Mouse (Mus musculus) lung, postnatal 0 days (tissue): ENCODE measurements around the gene Fetub. TPM values are rescaled to one million over a fixed set of nuclear protein-coding genes. Genes with fewer than 3 reads are reported as not detected.

Experiments used
- ATAC-seq: fragments of 200-750 bp; cut with Nextera tagmentation; 2 replicates; pipeline ENCODE4 v1.8.0; 2017; ENCODE audit warnings: moderate library complexity
- DNase-seq: peaks from one replicate; pipeline ENCODE4 v3.0.0-alpha.2; 2016; ENCODE audit warnings: low spot score
- H3K27ac ChIP-seq: fragments of 300-500 bp; sonication (generic); 2 replicates; pipeline ENCODE4 v1.5.1; 2014; ENCODE audit warnings: antibody characterized with exemption, mild to moderate bottlenecking, low read length, mixed read lengths
- H3K27me3 ChIP-seq: fragments of 300-500 bp; sonication (generic); replicated peaks from 2 replicates; pipeline ENCODE4 v1.6.1; 2014; ENCODE audit warnings: low read length, mixed read lengths; ENCODE audit not compliant: insufficient read depth
- H3K36me3 ChIP-seq: fragments of 300-500 bp; sonication (generic); 2 replicates; pipeline ENCODE4 v1.6.1; 2014; ENCODE audit warnings: low read length, mixed read lengths; ENCODE audit not compliant: insufficient read depth
- H3K4me1 ChIP-seq: fragments of 300-500 bp; sonication (generic); 2 replicates; pipeline ENCODE4 v1.6.1; 2014; ENCODE audit warnings: antibody characterized with exemption, low read depth, low read length, mixed read lengths; ENCODE audit not compliant: insufficient read depth
- H3K4me2 ChIP-seq: fragments of 300-500 bp; sonication (generic); replicated peaks from 2 replicates; pipeline ENCODE4 v1.6.1; 2014; ENCODE audit warnings: low read depth, mild to moderate bottlenecking, low read length, moderate library complexity, mixed read lengths
- H3K4me3 ChIP-seq: fragments of 300-500 bp; sonication (generic); 2 replicates; pipeline ENCODE4 v1.5.1; 2014; ENCODE audit warnings: low read depth, low read length
- H3K9ac ChIP-seq: fragments of 300-500 bp; sonication (generic); replicated peaks from 2 replicates; pipeline ENCODE4 v1.6.1; 2014; ENCODE audit warnings: low read depth, mild to moderate bottlenecking
- H3K9me3 ChIP-seq: fragments of 300-500 bp; sonication (generic); 2 replicates; pipeline ENCODE4 v1.6.1; 2016; ENCODE audit warnings: low read length, mixed read lengths
- CTCF ChIP-seq: IDR thresholded peaks from 2 replicates; pipeline ENCODE4 v1.5.1; 2016; ENCODE audit warnings: antibody characterized with exemption, mild to moderate bottlenecking
- EP300 ChIP-seq: IDR thresholded peaks from 2 replicates; pipeline ENCODE4 v1.6.1; 2016; ENCODE audit warnings: antibody characterized with exemption, mild to moderate bottlenecking, control low read depth
- WGBS: fragments of 180-500 bp; shearing (Covaris S2); extraction: QIAGEN DNeasy Blood & Tissue Kit; methylation state at CpG from one replicate; pipeline ENCODE4 v1.1.7; 2014; 5-methylcytosine and 5-hydroxymethylcytosine counted together
- polyA plus RNA-seq: library from polyadenylated mRNA; unstranded; fragments of >200 nt; fragmentation: Nextera tagmentation; extraction: Ambion mirVana; gene quantifications from 2 replicates; pipeline ENCODE4 v1.2.1, GENCODE M21; 2015

The Fetub gene
- polyA plus RNA-seq, 1 experiment from 2014 or later, result 0.35 TPM

DNA sequence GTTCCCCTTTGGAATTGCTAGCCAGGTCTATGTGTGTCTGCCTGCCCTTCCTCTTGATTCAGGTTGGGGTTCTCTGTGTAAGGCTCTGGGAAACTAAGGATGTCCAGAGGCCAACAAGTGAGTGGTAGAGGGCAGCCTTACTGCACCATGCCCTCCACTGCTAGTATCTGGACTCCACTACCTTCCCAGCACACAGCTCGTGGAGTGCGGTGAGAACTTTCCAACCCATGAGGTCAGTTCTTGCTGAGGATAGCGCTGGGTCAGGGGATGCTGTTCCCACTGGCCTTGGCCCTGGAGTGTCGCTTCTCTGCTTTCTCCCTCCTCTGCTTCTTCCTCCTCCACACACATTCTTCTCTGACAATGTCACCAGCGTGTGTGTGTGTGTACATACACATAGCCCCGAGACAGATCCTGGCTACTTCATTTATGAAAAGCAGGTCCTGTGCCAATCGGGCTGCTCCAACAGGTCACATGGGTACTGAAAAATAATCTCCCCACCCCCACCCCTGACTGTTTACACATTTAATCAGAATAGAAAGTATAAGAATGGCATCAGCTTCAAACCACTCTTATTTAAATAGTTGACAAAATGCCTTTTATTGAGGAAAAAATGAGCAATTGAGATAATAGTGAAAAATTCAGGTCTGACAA is 38.1 kb upstream of the Fetub start:
- no peak overlapping the region for H3K4me3 ChIP-seq
- DNase-seq (peak; percentile 5), ATAC-seq (no peak)
- no peaks in the 10 kb centered on the region for H3K4me1 ChIP-seq
- H3K4me2 ChIP-seq, result no peak overlapping the region
- no peaks in the 10 kb centered on the region for H3K36me3 ChIP-seq
- TF ChIP-seq EP300 (no peak), CTCF (no peak)
- 49% methylated on average over 7 of the region's 7 CpGs for WGBS
- no peaks in the 10 kb centered on the region for H3K27me3 ChIP-seq
- no peak overlapping the region for H3K9ac ChIP-seq
- no peaks in the 10 kb centered on the region for H3K9me3 ChIP-seq
- no peak overlapping the region for H3K27ac ChIP-seq

DNA sequence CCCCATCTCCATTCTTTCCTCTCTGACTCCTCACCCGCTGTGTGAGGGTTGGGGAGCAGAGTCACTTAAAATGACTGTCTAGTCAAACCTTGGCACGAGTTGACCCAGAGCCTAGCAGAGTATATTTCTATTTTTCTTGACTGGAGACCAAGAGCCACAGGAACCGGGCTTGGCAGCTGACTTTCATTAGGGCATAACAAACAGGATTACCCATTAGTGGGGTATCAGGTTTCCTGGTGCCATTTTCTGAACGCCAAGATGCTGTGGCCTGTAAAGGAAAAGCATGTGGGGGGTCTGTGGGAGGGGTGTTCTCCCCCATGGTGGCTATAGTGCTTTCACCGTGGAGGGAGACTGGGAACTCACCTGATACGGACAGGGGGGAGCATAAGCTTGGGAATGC is 37.2 kb upstream of the Fetub start:
- H3K4me1 ChIP-seq, result no peaks in the 10 kb centered on the region
- no peak overlapping the region for H3K9ac ChIP-seq
- no peaks in the 10 kb centered on the region for H3K27me3 ChIP-seq
- TF ChIP-seq CTCF, result no peak
- no peak for TF ChIP-seq EP300
- H3K4me3 ChIP-seq, result no peak overlapping the region
- H3K9me3 ChIP-seq, result no peaks in the 10 kb centered on the region
- H3K27ac ChIP-seq, result no peak overlapping the region
- no peaks in the 10 kb centered on the region for H3K36me3 ChIP-seq
- WGBS, result 23% methylated on average over 6 of the region's 6 CpGs
- DNase-seq (no peak), ATAC-seq (no peak)
- no peak overlapping the region for H3K4me2 ChIP-seq

GRCm38 (mm10) chr16:22881487-22881886 is 36.6 kb upstream of the Fetub start:
- DNase-seq (no peak), ATAC-seq (no peak)
- H3K36me3 ChIP-seq, result no peaks in the 10 kb centered on the region
- H3K4me2 ChIP-seq, result no peak overlapping the region
- WGBS, result 37% methylated on average over 4 of the region's 4 CpGs
- no peaks in the 10 kb centered on the region for H3K4me1 ChIP-seq
- no peak overlapping the region for H3K9ac ChIP-seq
- H3K27me3 ChIP-seq, result no peaks in the 10 kb centered on the region
- no peaks in the 10 kb centered on the region for H3K9me3 ChIP-seq
- no peak for TF ChIP-seq CTCF
- H3K4me3 ChIP-seq, result no peak overlapping the region
- no peak overlapping the region for H3K27ac ChIP-seq

GRCm38 (mm10) chr16:22883441-22883840 is 34.7 kb upstream of the Fetub start:
- Histone ChIP-seq H3K27ac (no peak overlapping the region), H3K4me1 (no peaks in the 10 kb centered on the region), H3K9me3 (no peaks in the 10 kb centered on the region), H3K4me3 (no peak overlapping the region), H3K27me3 (no peaks in the 10 kb centered on the region), H3K4me2 (no peak overlapping the region), H3K36me3 (no peaks in the 10 kb centered on the region), H3K9ac (no peak overlapping the region)
- no peak for ATAC-seq
- no peak for DNase-seq
- 74% methylated on average over 5 of the region's 5 CpGs for WGBS
- TF ChIP-seq EP300, result no peak
- no peak for TF ChIP-seq CTCF

DNA sequence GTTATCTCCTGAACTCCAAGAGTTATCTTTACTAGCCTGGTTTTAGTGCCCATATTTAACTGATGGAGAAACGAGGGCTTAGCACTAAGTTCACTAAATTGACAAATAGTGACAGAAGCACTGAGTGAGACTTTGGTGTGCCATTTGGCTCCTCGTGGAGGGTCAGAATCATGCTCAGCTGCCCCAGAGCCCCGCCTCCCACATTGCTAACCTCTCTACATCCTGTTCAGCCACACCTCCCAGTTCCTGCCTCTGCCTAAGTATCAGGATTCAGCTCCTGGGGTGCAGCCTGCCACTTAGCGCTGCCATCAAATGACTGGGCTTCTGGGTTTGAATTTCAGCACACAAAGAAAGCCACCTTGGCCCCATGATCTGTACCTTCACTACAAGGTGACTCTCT is 32.8 kb upstream of the Fetub start:
- whole genome bisulfite sequencing, result 29% methylated on average over 4 of the region's 4 CpGs
- H3K9me3 ChIP-seq, result no peaks in the 10 kb centered on the region
- DNase-seq (no peak), ATAC-seq (no peak)
- no peak overlapping the region for H3K4me2 ChIP-seq
- H3K27me3 ChIP-seq, result no peaks in the 10 kb centered on the region
- H3K36me3 ChIP-seq, result no peaks in the 10 kb centered on the region
- H3K4me3 ChIP-seq, result no peak overlapping the region
- H3K9ac ChIP-seq, result no peak overlapping the region
- no peak overlapping the region for H3K27ac ChIP-seq
- no peaks in the 10 kb centered on the region for H3K4me1 ChIP-seq
- no peak for TF ChIP-seq CTCF
- no peak for TF ChIP-seq EP300

- H3K27ac ChIP-seq, result no peak overlapping the region
- no peak overlapping the region for H3K4me3 ChIP-seq
- H3K9ac ChIP-seq, result no peak overlapping the region
- TF ChIP-seq CTCF, result no peak
- TF ChIP-seq EP300, result no peak
- no peaks in the 10 kb centered on the region for H3K27me3 ChIP-seq
- DNase-seq (no peak), ATAC-seq (no peak)
- no peak overlapping the region for H3K4me2 ChIP-seq
- no peaks in the 10 kb centered on the region for H3K4me1 ChIP-seq
- H3K9me3 ChIP-seq, result no peaks in the 10 kb centered on the region
- WGBS, result 64% methylated on average over 3 of the region's 3 CpGs
- no peaks in the 10 kb centered on the region for H3K36me3 ChIP-seq
Measured at GRCm38 (mm10) chr16:22886726-22887125, 31.4 kb upstream of the Fetub start.

DNA sequence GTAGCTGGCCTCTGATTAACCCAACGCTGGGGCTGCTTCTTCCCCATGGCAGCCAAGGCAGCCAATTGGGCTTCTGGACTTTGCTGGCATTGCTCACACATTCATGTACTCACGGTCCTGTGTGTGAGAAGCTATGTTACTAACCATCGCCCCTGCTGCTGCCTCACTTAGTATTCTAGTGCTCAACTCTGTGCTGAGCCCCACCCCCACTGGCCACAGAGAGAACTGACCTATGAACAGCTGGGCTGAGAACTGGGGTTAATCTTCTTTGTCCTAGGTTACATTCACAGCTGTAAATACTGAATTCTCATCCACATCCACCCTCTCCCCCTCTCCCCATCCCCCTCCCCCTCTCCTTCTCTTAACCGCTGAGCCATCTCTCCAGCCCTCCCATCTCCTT is 29.3 kb upstream of the Fetub start:
- Histone ChIP-seq H3K27me3 (no peaks in the 10 kb centered on the region), H3K9me3 (no peaks in the 10 kb centered on the region), H3K9ac (no peak overlapping the region), H3K4me2 (no peak overlapping the region), H3K36me3 (no peaks in the 10 kb centered on the region), H3K27ac (no peak overlapping the region), H3K4me3 (no peak overlapping the region), H3K4me1 (no peaks in the 10 kb centered on the region)
- WGBS, result 71% methylated on average over 4 of the region's 4 CpGs
- no peak for DNase-seq
- TF ChIP-seq CTCF (no peak), EP300 (no peak)
- no peak for ATAC-seq
